Mouse (Mus musculus) heart, postnatal 0 days (tissue): ENCODE measurements around the gene Pcnx.
A peak's percentile ranks its signal among the peaks of the same experiment; 100 is the strongest.

Experiments
- CTCF ChIP-seq: IDR thresholded peaks from 2 replicates; pipeline ENCODE4 v1.5.1; 2016; ENCODE audit warnings: antibody characterized with exemption, control low read depth, low read depth
- EP300 ChIP-seq: IDR thresholded peaks from 2 replicates; pipeline ENCODE4 v1.6.1; 2016; ENCODE audit warnings: antibody characterized with exemption, low read depth

GRCm38 (mm10) chr12:81915176-81915950, 55.5 kb downstream of the Pcnx start:
- TF ChIP-seq CTCF = peak; percentile 97
- no peak for TF ChIP-seq EP300
